Mouse (Mus musculus) limb, embryonic 14.5 days (tissue): ENCODE results near the gene Eln. TPM values are rescaled to one million over a fixed set of nuclear protein-coding genes. Genes with fewer than 3 reads are reported as not detected.
A peak's percentile ranks its signal among the peaks of the same experiment; 100 is the strongest.

Experiments
- ATAC-seq: fragments of 200-750 bp; cut with Nextera tagmentation; 2 replicates; pipeline ENCODE4 v1.8.0; 2017; ENCODE audit warnings: low read depth, moderate number of reproducible peaks, moderate TSS enrichment; ENCODE audit not compliant: low FRiP score
- DNase-seq: peaks from one replicate; pipeline ENCODE4 v3.0.0-alpha.2; 2015; ENCODE audit warnings: low spot score
- H3K27ac ChIP-seq: fragments of 300-500 bp; sonication (generic); replicated peaks from 2 replicates; pipeline ENCODE4 v1.5.1; 2014; ENCODE audit warnings: low read depth, mild to moderate bottlenecking, low read length, moderate library complexity, mixed read lengths
- H3K27me3 ChIP-seq: fragments of 300-500 bp; sonication (generic); 2 replicates; pipeline ENCODE4 v1.6.1; 2014; ENCODE audit warnings: low read length, mixed read lengths; ENCODE audit not compliant: control insufficient read depth, insufficient read depth
- H3K36me3 ChIP-seq: fragments of 300-500 bp; sonication (generic); 2 replicates; pipeline ENCODE4 v1.6.1; 2014; ENCODE audit warnings: mild to moderate bottlenecking, low read length, moderate library complexity, mixed read lengths; ENCODE audit not compliant: control insufficient read depth, insufficient read depth
- H3K4me1 ChIP-seq: fragments of 300-500 bp; sonication (generic); 2 replicates; pipeline ENCODE4 v1.6.1; 2014; ENCODE audit warnings: antibody characterized with exemption, low read length, mixed read lengths; ENCODE audit not compliant: control insufficient read depth, insufficient read depth
- H3K4me2 ChIP-seq: fragments of 300-500 bp; sonication (generic); replicated peaks from 2 replicates; pipeline ENCODE4 v1.6.1; 2014; ENCODE audit warnings: low read depth, mild to moderate bottlenecking, low read length, moderate library complexity; ENCODE audit not compliant: severe bottlenecking
- H3K4me3 ChIP-seq: fragments of 300-500 bp; sonication (generic); replicated peaks from 2 replicates; pipeline ENCODE4 v1.5.1; 2014; ENCODE audit warnings: low read length
- H3K9ac ChIP-seq: fragments of 300-500 bp; sonication (generic); 2 replicates; pipeline ENCODE4 v1.6.1; 2014; ENCODE audit warnings: mild to moderate bottlenecking, low read depth, low read length, moderate library complexity; ENCODE audit not compliant: severe bottlenecking
- H3K9me3 ChIP-seq: fragments of 300-500 bp; sonication (generic); 2 replicates; pipeline ENCODE4 v1.6.1; 2016; ENCODE audit warnings: low read length; ENCODE audit not compliant: control insufficient read depth
- POLR2A ChIP-seq: fragments of 200-500 bp; IDR thresholded peaks from 2 replicates; pipeline ENCODE4 v1.8.0; 2012; ENCODE audit warnings: inconsistent platforms, mild to moderate bottlenecking, moderate library complexity, borderline replicate concordance; ENCODE audit not compliant: insufficient read depth, insufficient read length; ENCODE audit errors: extremely low read depth
- WGBS: fragments of 180-500 bp; shearing (Covaris S2); extraction: QIAGEN DNeasy Blood & Tissue Kit; methylation state at CpG from one replicate; pipeline ENCODE4 v1.1.7; 2014; 5-methylcytosine and 5-hydroxymethylcytosine counted together
- polyA plus RNA-seq, 2 experiments: library from polyadenylated mRNA; depleted of rRNA in 1 of 2; stranded (reverse) in 1 of 2; unstranded in 1 of 2; fragments of >200 nt; fragmentation: Nextera tagmentation in 1 of 2; extraction: Ambion mirVana in 1 of 2; gene quantifications; 2 replicates each; pipeline versions ENCODE4 v1.2.1 to v1.2.3; 2012 to 2014

Gene Eln
- polyA plus RNA-seq, 2 experiments = 121 to 249 TPM

GRCm38 (mm10) chr5:134765441-134765840 is 18.3 kb upstream of the Eln start:
- H3K36me3 ChIP-seq = no peaks in the 10 kb centered on the region
- no peaks in the 10 kb centered on the region for H3K9me3 ChIP-seq
- no peak overlapping the region for H3K9ac ChIP-seq
- WGBS = 83% methylated on average over 16 of the region's 16 CpGs
- no peak overlapping the region for H3K4me2 ChIP-seq
- no peak for DNase-seq
- no peaks in the 10 kb centered on the region for H3K27me3 ChIP-seq
- ATAC-seq = no peak
- no peak overlapping the region for H3K27ac ChIP-seq
- peaks cover 13% of the 10 kb centered on the region for H3K4me1 ChIP-seq
- no peak for TF ChIP-seq POLR2A
- no peak overlapping the region for H3K4me3 ChIP-seq

GRCm38 (mm10) chr5:134763326-134763725 is 16.2 kb upstream of the Eln start:
- no peak overlapping the region for H3K4me3 ChIP-seq
- H3K36me3 ChIP-seq = no peaks in the 10 kb centered on the region
- no peak overlapping the region for H3K27ac ChIP-seq
- 89% methylated on average over 9 of the region's 9 CpGs for WGBS
- TF ChIP-seq POLR2A = no peak
- H3K4me2 ChIP-seq = no peak overlapping the region
- no peaks in the 10 kb centered on the region for H3K9me3 ChIP-seq
- ATAC-seq (no peak), DNase-seq (no peak)
- H3K27me3 ChIP-seq = no peaks in the 10 kb centered on the region
- H3K9ac ChIP-seq = no peak overlapping the region
- peaks cover 13% of the 10 kb centered on the region for H3K4me1 ChIP-seq

GRCm38 (mm10) chr5:134761409-134762124 is 14.4 kb upstream of the Eln start:
- H3K27ac ChIP-seq = peak overlapping the region; percentile 79
- H3K4me3 ChIP-seq = no peak overlapping the region
- TF ChIP-seq POLR2A = no peak
- no peaks in the 10 kb centered on the region for H3K27me3 ChIP-seq
- H3K36me3 ChIP-seq = no peaks in the 10 kb centered on the region
- no peak overlapping the region for H3K9ac ChIP-seq
- WGBS = 47% methylated on average over 18 of the region's 18 CpGs
- peak; percentile 81 for ATAC-seq
- peaks cover 13% of the 10 kb centered on the region for H3K4me1 ChIP-seq
- H3K4me2 ChIP-seq = no peak overlapping the region; the same call in 1 of the 2 replicates
- H3K9me3 ChIP-seq = no peaks in the 10 kb centered on the region
- peak; percentile 87 for DNase-seq

GRCm38 (mm10) chr5:134756031-134756430 is 8.9 kb upstream of the Eln start:
- Histone ChIP-seq H3K27ac (no peak overlapping the region), H3K27me3 (no peaks in the 10 kb centered on the region), H3K4me2 (no peak overlapping the region), H3K9ac (no peak overlapping the region), H3K36me3 (no peaks in the 10 kb centered on the region), H3K4me3 (no peak overlapping the region), H3K4me1 (peaks cover 7% of the 10 kb centered on the region), H3K9me3 (no peaks in the 10 kb centered on the region)
- ATAC-seq = no peak
- WGBS = 19% methylated on average over 13 of the region's 13 CpGs
- DNase-seq = no peak
- no peak for TF ChIP-seq POLR2A

GRCm38 (mm10) chr5:134754096-134754495 is 7.0 kb upstream of the Eln start:
- Histone ChIP-seq H3K4me3 (no peak overlapping the region), H3K4me2 (no peak overlapping the region), H3K27ac (no peak overlapping the region), H3K27me3 (no peaks in the 10 kb centered on the region), H3K4me1 (peaks cover 22% of the 10 kb centered on the region), H3K9me3 (no peaks in the 10 kb centered on the region), H3K36me3 (no peaks in the 10 kb centered on the region), H3K9ac (no peak overlapping the region)
- DNase-seq (no peak), ATAC-seq (no peak)
- 54% methylated on average over 10 of the region's 10 CpGs for WGBS
- no peak for TF ChIP-seq POLR2A
